Mouse (Mus musculus) mouse embryonic stem cell (cell line): Measurements from ENCODE around the gene Sptssa.

Source experiments
- in situ Hi-C, 2 experiments: fragments of 300-500 bp; cut with MboI; formaldehyde crosslinking; loops; 1 replicate in 1 of 2; 3 replicates in 1 of 2; pipeline ENCODE4 v1.14.3; 2019 to 2020; ENCODE audit warnings: low sequenced_read_pairs in 2 of 2, low pct_unique_long_range_greater_than_20kb in 1 of 2, mixed read lengths in 1 of 2; ENCODE audit not compliant: unreplicated experiment in 1 of 2

Sptssa gene

GRCm38 (mm10) chr12:54657226-54657625, 853 bp upstream of the Sptssa start:
- in situ Hi-C loops = no loop called here

- in situ Hi-C loops = no loop called here
Measured at GRCm38 (mm10) chr12:54656039-54656395, 356 bp downstream of the Sptssa start.

GRCm38 (mm10) chr12:54655292-54656038, 908 bp downstream of the Sptssa start:
- in situ Hi-C loops = no loop called here

- in situ Hi-C loops = no loop called here
Measured at GRCm38 (mm10) chr12:54654741-54655140, 1.6 kb downstream of the Sptssa start.

DNA sequence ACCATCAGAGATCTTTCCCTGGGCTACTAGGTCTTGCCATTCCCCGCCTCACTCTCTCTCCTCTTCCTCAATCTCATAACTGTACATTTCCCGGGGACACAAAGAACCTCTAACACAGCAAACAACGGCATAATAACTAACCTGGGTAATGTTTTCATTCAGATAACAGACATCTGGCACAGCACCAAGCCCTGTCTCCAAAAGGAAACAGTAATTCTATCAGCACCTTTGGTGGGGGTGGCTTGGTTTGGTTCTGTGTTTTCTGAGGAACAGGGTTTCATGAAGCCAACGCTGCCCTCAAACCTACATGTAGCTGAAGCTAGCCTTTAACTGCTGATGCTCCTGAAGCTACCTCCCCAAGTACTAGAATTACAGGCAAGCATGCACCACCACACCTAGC, 2.2 kb downstream of the Sptssa start:
- in situ Hi-C loops = no loop called here

- in situ Hi-C loops = no loop called here
Measured at GRCm38 (mm10) chr12:54652346-54652745, 4.0 kb downstream of the Sptssa start.

DNA sequence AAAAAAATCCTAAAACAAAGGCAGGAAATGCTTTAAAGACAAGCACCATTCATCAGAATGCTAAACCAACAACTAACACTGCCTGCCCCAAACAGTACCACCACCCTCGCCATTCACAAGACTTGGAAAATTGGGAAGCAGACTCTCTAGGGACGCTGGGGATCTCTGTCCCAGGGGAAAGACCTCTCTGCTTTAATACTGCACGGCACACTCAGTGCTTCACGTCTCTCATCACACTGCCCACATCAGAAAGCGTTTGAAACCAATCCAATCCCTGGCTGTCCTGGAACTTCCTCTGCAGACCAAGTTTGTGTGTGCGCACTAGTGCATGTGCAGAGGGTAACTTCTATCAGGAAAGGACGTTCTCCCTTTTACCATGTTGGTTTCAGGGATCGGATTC, 4.6 kb downstream of the Sptssa start:
- in situ Hi-C loops = no loop called here

DNA sequence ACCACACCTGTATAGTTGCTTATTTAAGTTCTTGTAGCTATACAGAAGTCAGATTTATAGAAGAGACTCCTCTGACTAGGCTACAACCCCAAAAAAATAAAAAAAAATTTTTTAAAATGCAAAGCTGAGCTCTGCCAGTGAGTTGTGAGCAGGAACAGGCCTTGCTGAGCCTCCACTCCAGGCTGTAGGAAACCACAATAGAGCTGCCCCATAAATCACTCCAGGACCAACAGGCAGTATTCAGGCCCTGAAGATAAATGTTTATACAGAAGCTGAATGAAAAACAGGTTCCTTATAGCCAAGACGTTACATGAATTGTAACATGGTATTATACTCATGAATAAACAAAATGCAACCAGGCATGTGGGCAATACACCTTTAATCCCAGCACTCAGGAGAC, 5.2 kb downstream of the Sptssa start:
- in situ Hi-C loops = no loop called here

GRCm38 (mm10) chr12:54644947-54645346, 11.4 kb downstream of the Sptssa start:
- in situ Hi-C loops = no loop called here

GRCm38 (mm10) chr12:54643320-54643892, 13.0 kb downstream of the Sptssa start:
- in situ Hi-C loops = no loop called here

DNA sequence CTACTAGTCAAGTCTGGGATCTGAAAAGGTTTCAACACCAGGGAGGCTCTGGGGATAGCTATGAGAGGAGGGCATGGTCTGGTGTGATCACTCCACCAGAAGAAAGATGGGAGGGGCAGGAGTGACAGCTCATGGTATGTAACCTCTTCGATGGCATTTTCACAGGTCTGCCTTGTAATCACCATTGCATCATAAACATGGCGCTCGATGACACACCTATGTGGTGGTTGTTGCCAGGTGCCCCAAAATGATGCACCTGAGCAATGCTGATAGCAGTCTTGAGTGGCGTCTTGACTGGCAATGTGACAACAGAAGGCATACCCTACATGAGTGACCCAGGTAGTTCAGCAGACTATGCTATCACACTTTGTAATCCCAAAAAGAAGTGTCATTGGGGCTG, 15.0 kb downstream of the Sptssa start:
- in situ Hi-C loops = no loop called here

DNA sequence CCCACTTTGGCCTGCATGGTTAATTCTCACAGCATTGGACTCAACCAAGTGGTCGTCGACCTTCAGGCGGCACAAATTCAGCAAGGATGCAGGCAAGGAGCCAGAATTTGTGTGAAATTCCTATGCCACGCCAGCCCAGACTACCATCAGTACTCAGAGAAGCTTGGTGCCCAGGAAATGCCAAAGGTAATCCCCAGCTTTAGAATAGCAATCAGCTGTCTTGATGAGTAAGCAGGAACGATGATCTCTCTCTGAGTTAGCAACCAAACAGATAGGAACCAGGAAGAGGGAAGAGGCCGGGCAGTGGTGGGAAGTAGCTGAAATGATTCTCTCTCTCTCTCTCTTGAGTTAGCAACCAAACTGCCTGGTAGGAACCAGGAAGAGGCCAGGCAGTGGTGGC, 16.1 kb downstream of the Sptssa start:
- in situ Hi-C loops = no loop called here

DNA sequence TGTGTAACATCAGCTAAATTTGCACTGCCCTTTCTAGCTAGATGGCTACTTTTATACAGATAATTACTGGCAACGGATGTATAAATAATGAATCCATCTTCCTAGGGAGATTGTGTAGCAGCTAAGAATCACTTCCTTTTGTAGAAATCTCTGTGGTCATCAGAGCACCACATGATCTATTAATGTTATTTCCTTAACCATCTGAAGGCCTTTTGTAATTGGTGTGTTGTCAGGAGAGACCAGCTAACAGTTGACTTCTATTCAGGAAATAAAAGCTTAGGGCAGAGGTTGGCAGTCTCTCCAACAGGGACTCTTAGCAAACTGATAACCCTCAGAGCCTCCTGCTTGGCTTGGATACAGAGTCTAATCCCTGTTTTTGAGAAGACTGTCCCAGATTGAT, 19.3 kb downstream of the Sptssa start:
- in situ Hi-C loops = no loop called here

GRCm38 (mm10) chr12:54632141-54632540, 24.2 kb downstream of the Sptssa start:
- in situ Hi-C loops = no loop called here

GRCm38 (mm10) chr12:54621942-54622341, 34.4 kb downstream of the Sptssa start:
- in situ Hi-C loops = no loop called here

DNA sequence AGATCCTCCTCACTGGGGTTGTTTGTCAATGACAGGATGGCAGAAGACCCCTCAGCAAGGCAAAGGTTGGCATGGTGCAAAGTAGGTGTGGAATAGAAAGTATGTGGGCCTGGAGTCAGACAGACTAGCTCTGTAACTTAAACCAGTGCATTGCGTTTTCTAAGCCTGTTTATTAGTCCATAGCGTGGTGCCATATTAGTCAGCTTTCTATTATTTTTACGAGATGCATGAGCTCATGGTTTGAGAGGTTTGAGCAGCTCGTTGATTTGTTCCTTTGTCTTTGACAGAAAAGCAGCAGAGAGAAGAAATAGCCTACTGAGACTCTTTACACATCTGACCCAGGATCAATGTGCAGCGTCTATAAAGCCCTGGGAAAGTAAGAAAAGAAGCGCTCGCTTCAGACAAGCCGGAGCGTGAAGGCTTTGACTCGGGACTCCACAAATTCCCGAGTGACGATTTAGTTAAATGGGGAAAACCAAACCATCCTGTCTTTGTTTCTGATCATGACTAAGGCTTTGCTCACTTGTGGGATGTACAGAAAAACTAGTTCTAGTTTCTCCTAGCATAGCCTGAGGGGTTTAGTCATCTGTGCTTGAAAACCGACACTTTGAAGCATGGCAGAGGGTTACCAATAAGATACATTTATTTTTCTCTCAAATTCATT, 36.2 kb downstream of the Sptssa start:
- in situ Hi-C loops = no loop called here

GRCm38 (mm10) chr12:54608988-54609387, 47.4 kb downstream of the Sptssa start:
- in situ Hi-C loops = no loop called here

- in situ Hi-C loops = no loop called here
Measured at GRCm38 (mm10) chr12:54605203-54605602, 51.2 kb downstream of the Sptssa start.

- in situ Hi-C loops = no loop called here
Measured at GRCm38 (mm10) chr12:54603542-54604167, 52.7 kb downstream of the Sptssa start.
